Mouse (Mus musculus) cerebellum, adult 2 months (tissue): Measurements from ENCODE around the gene Stx11.

Experiments used
- CTCF ChIP-seq: fragments of 200-500 bp; IDR thresholded peaks from 2 replicates; pipeline ENCODE4 v1.5.1; 2011; ENCODE audit warnings: low read depth, mild to moderate bottlenecking, control low read depth, low read length, moderate library complexity, borderline replicate concordance; ENCODE audit not compliant: insufficient read depth
- POLR2A ChIP-seq: fragments of 200-500 bp; IDR thresholded peaks from 2 replicates; pipeline ENCODE4 v1.6.1; 2011; ENCODE audit warnings: low read length, control low read depth, borderline replicate concordance; ENCODE audit not compliant: insufficient read depth

DNA sequence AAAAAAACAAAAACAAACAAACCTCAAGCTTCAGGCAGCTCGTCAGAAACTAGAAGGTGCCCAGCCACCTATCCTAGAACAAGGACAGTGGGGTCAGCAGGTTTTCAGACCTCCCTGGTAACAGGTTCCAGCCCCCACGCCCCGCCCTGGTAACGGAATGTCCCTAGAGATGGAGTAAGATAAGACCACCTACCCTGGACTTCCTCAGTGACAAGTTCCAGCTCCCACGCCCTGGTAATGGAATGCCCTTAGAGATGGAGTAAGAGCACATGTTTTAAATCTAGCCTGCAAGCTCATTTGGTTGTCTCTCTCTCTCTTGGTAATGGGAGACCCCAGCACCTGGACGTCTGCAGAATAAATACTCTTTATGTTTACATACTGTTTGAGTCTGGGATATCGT is 48.3 kb downstream of the Stx11 start:
- TF ChIP-seq CTCF (no peak), POLR2A (no peak)
